Mouse (Mus musculus): ENCODE measurements at regions not wholly inside any gene's neighbourhood (a gene's known extent, or its start where the extent isn't known, plus 50 kb on each side); places are given as distances from the start of the nearest gene placed in this dataset.

DNA sequence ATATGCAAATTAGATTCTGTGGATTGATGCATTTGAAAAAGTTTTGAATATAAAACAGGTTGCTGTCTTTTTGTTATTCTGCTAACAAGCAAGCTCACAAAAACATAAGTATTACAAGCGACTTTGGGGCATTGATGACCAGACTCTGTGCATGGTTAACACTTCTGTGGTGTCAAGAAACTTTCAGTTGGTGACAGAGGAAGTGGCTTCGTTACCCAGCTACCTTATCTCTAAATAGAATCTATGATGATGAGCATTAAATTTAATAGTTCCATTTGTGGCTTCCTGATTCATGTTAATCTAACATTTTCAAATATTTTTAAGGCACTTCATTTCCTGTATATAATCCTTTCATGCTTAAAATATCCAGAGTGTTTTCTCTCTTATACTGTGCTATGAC is 100.8 kb downstream of the Tm2d1 start:
- no peak overlapping the region for H3K27ac ChIP-seq (replicated peaks; ENCODE audit: low read depth, low read length)
- no peaks in the 10 kb centered on the region for H3K4me1 ChIP-seq (ENCODE audit: control insufficient read depth, insufficient read depth, insufficient read length, low read length)
- H3K4me3 ChIP-seq (ENCODE audit: insufficient read depth, low read depth, low read length): no peak overlapping the region

DNA sequence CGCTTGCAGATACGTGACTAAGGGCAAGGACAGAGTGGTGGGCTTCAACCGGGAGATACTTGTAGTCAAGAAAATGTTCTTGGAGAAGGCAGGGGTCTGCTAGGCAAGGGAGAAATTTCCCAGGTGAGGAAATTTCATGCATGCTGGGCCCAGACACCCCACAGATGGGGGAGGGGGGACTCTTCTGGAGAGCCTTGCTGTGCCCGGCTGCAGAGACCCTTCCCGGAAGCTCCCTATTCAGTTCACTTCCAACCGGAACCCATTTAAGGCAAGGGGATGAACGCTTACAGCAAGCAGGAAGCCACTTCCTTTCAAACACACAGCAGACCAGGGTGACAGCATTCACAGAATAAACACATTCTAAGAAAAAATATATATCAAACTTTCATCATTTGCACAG is 124.8 kb downstream of the Tm2d1 start:
- peaks cover 4% of the 10 kb centered on the region for H3K4me1 ChIP-seq (ENCODE audit: control insufficient read depth, insufficient read depth, insufficient read length, low read length)
- 0 out of 2 replicates have a peak overlapping the region, but pooled peaks have one; percentile 36 for H3K27ac ChIP-seq (replicated peaks; ENCODE audit: low read depth, low read length)
- H3K4me3 ChIP-seq (ENCODE audit: insufficient read depth, low read depth, low read length): no peak overlapping the region

DNA sequence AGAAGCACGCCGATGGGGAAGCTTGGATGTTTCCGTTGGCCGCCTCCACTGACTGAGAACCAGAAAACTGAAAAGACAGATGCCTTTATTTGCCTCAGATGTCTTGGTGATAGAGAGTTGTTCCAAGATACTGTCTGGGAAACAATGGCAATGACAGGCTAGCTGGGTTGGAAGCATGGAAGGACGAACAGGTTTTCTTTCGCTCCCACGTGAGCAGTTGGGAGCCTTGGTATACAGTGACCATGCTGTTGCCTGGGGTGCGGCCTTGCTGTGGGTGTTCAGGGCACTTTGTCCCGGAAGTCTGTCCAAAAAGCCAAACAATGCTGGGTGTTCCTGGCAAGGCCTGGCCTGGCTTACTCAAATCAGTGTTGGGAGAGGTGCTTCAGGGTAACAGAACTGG is 125.4 kb downstream of the Tm2d1 start:
- Histone ChIP-seq H3K4me3 (ENCODE audit: insufficient read depth, low read depth, low read length) (no peak overlapping the region), H3K4me1 (ENCODE audit: control insufficient read depth, insufficient read depth, insufficient read length, low read length) (peaks cover 4% of the 10 kb centered on the region), H3K27ac (replicated peaks; ENCODE audit: low read depth, low read length) (peak overlapping the region; percentile 53; the same call in 1 of the 2 replicates)

DNA sequence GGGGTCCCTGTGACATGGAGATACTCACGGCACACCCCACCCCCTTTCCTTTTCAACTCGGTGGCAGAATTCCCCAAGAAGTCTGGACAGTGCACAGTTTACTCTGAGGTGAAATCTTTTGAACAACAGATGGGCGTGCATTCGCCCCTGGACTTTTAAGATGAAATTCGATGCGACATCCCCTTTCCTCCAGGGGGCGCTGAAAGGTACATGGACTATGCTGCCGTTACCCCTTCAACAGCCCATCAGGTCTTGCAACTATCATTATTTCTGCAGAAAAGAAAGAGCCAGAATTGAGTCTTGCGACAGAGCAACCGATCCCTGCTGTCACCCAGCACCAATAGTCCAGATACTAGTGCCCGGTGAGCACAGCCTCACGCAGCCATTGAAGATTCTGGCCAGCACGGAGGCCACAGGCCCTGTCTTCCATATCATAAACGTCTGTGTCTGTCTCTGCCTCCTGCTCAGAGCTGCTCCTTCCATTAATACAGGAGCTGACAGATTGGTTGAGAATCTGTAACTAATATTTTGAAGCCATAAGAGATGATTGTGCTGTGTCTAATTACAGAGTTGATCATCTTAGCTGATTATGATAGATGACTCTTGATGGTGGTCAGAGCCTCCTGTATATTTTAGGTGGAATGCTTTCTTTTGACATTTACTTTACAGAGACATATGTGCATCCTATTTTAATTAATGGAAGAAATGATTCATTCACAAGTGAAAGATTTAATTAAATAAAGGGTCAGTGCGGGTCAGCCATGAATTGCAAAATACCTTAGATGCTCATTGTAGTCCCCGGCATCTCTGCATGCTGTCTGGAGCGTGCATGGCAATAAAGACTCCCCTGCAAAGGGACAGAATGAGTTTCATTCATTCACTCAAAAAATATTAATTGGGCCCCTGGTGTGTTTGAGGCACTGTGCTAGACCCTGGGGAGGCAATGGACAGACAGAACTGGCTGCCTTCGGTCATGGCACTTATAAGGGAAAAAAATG is 128.0 kb downstream of the Tm2d1 start:
- H3K4me1 ChIP-seq (ENCODE audit: control insufficient read depth, insufficient read depth, insufficient read length, low read length): peaks cover 4% of the 10 kb centered on the region
- H3K4me3 ChIP-seq (ENCODE audit: insufficient read depth, low read depth, low read length): no peak overlapping the region
- no peak overlapping the region for H3K27ac ChIP-seq (replicated peaks; ENCODE audit: low read depth, low read length)

DNA sequence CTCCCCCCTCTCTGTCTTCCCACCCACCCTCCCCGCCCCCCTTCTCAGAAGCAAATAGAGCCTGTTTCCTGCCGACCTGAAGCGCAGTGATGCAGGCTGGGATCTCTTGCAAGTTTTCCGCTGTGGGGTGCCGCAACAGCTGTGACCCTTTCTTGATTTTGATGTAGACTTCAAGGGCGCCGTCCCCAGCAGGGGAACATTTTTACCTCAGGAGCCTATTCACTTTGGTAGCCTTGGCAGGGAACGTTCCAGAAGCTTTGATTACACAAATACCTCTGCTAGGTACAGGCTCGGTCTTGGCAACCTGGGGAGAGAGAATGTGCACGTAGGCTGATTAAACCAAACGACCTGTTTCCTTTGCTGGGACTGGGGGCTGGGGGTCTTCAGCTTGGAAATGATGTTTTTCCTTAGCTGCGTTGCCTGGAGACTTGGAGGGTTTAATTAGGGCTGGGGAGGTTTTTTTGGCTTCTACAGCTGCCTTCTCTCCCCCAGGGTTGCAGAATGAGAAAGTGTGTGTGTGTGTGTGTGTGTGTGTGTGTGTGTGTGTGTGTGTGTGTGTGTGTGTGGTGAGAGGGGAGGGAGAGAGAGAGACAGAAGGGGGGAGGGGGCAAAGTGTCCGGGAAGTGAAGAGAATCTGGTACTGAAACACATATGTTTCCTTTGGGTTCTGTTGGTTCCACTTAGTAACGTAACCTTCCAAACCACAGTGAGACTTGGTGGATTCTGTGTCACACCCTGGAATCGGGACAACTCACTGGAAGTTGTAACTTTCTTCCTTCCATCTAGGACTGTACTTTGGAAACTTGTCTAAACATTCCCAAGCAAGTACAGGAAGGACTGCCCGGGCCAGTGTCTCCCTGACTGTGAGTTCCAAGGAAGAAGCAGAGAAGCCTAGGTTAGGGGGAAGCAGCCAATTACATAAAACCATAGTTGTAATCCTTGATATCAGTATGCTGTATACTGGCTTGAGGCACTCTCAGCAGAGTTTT is 138.9 kb downstream of the Tm2d1 start:
- H3K27ac ChIP-seq (replicated peaks; ENCODE audit: low read depth, low read length): no peak overlapping the region
- no peaks in the 10 kb centered on the region for H3K4me1 ChIP-seq (ENCODE audit: control insufficient read depth, insufficient read depth, insufficient read length, low read length)
- H3K4me3 ChIP-seq (ENCODE audit: insufficient read depth, low read depth, low read length): peak overlapping the region; percentile 12; the same call in 1 of the 2 replicates

DNA sequence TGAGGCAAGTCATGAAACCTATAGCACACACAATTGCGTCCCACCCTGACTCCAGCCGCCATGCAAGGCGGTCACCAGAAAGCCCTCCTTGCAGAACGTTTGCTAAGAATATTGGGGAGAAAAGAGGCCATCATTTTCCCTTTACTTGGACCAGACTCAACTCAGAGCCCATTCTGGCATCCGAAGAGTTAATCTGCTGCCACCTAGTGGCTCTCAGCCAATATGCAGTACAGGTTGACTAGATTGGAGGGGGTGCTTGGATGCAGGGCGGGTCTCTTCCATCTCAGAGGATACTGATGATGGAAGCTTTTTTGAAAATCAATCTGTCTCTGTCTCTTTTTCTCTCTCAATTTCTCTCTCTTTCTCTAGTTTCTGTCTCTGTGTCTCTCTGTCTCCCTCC is 139.6 kb downstream of the Tm2d1 start:
- Histone ChIP-seq H3K4me1 (ENCODE audit: control insufficient read depth, insufficient read depth, insufficient read length, low read length) (no peaks in the 10 kb centered on the region), H3K27ac (replicated peaks; ENCODE audit: low read depth, low read length) (no peak overlapping the region), H3K4me3 (ENCODE audit: insufficient read depth, low read depth, low read length) (no peak overlapping the region)

DNA sequence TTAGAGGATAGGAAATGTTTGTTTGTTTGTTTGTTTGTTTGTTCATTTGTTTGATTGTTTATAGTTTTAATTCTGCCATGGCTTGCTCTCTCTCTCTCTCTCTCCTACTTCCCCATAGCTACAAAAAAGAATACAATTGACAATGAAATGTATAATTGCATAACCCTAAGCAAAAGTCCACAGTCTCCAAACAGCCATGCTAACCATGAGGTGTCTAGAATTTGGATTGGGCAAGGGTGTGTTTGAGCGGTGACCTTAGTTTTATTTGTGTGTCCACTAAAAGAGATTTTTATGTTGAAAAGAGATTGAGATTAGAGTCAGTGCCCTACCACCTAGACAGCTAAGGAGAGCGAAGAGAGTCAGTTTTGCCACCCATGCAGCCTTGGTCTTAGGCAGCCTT is 141.2 kb downstream of the Tm2d1 start:
- Histone ChIP-seq H3K4me3 (ENCODE audit: insufficient read depth, low read depth, low read length) (no peak overlapping the region), H3K27ac (replicated peaks; ENCODE audit: low read depth, low read length) (no peak overlapping the region), H3K4me1 (ENCODE audit: control insufficient read depth, insufficient read depth, insufficient read length, low read length) (no peaks in the 10 kb centered on the region)

DNA sequence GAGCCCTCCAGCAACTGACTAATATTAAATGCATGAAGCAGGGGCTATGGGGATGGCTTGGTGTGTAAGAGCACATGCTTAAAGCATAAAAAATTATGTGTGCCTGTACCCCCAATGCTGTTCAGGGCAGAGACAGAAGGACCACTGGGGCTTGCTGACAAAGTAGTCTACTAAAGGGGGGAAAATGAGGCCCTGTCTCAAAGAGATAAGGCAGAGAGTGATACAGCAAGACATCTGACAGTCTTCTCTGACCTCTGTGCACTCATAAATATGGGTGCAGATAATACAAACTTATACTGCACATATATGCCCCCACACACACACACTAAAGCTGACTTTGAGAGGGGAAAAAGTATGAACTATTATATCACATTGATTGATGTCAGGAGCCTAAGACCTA is 142.8 kb downstream of the Tm2d1 start:
- Histone ChIP-seq H3K4me3 (ENCODE audit: insufficient read depth, low read depth, low read length) (no peak overlapping the region), H3K4me1 (ENCODE audit: control insufficient read depth, insufficient read depth, insufficient read length, low read length) (no peaks in the 10 kb centered on the region), H3K27ac (replicated peaks; ENCODE audit: low read depth, low read length) (no peak overlapping the region)

DNA sequence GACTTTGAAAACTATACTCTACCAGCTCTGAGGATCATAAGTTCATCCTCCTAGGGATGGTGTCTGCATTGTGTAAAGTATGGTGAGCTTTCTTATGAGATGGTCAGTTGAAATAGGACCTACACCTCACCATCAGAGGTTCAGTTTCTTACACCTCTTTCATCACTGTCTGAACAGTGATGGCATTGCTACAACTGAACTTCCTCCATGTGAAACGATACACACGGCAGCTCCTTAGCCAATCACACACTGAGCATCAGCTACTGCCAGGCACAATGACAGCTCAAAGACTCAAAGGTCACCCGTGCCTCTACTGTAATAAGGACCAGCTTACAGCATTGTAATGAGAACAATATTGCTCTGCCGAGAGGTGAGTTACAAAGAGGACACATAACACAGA is 145.0 kb downstream of the Tm2d1 start:
- Histone ChIP-seq H3K4me1 (ENCODE audit: control insufficient read depth, insufficient read depth, insufficient read length, low read length) (no peaks in the 10 kb centered on the region), H3K4me3 (ENCODE audit: insufficient read depth, low read depth, low read length) (no peak overlapping the region), H3K27ac (replicated peaks; ENCODE audit: low read depth, low read length) (no peak overlapping the region)

DNA sequence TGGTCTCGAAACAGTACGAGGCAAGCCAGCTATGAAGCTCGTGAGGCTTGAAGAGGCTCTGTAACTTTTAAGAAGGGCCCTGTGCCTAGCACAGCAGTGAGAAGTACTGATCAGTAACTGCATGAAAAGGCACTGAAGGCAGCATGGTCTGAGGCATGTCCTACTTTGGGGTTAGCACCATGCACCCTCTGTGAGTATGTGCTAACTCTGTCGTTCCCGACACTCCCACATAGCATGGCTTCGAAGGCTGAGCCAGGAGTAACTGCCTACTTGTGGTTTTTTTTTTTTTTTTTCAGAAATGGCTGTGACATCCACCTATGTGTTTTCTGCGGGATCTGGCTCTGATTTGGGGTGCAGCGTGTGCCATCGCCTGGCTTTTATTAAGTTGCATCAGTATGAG is 145.6 kb downstream of the Tm2d1 start:
- H3K27ac ChIP-seq (replicated peaks; ENCODE audit: low read depth, low read length): no peak overlapping the region

DNA sequence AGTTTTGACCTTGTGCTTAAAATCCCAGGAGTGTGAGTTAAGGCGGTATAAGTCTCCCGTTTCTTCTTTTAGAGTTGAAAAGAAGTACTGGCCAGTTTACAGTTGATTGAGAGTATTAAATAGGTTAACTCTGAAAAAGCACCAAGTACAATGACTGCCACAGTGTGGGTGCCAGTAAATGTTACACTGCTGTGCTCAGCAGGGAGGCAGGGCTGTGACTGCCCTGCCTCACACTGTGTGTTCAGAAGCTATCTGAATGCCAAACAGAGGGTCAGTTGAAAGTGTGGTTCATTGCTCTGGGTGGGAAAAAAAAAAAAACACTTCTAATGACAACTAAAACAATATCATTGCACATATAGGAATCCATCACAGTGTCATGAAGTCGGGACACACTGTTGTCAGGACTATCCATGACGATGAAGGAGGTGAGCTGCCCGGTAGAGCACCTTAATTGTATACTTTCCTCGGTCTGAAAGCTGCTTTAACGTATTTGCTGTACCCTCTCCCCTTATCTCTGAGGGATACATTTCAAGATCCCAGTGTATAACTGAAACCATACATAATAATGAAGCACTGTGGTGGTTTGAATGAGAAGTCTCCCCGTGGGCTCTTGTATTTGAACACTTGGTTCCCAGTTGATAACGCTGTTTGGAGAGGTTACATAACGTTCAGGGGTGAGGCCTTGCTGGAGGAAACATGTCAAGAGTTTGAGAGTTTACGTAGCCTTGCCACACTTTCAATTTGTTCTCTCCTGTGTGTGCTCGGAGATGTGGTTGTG is 146.9 kb downstream of the Tm2d1 start:
- peak overlapping the region; percentile 27; the same call in 1 of the 2 replicates for H3K4me3 ChIP-seq (ENCODE audit: insufficient read depth, low read depth, low read length)
- H3K27ac ChIP-seq (replicated peaks; ENCODE audit: low read depth, low read length): no peak overlapping the region
- no peaks in the 10 kb centered on the region for H3K4me1 ChIP-seq (ENCODE audit: control insufficient read depth, insufficient read depth, insufficient read length, low read length)

More for the DNA sequence above, 145.6 kb downstream of the Tm2d1 start:
- H3K4me3 ChIP-seq (ENCODE audit: insufficient read depth, low read depth, low read length): no peak overlapping the region
- no peaks in the 10 kb centered on the region for H3K4me1 ChIP-seq (ENCODE audit: control insufficient read depth, insufficient read depth, insufficient read length, low read length)

DNA sequence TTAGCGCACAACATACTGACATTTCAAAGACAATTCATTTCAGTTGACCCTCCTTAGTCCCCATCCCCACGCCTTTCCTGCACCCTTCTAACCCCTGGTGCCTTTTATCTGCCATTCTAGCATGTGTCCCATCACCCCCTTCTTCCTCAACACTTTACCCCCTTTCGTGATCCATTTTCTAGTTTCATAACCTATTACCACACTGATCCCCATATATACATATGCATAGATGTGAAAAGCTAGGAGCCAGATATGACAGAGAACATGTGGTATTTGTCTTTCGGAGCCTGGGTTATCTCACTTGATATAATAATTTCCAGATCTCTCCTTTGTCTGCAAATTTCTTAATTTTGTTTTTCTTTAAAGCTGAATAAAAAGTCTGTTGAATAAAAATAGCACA is 154.9 kb downstream of the Tm2d1 start:
- H3K27ac ChIP-seq (replicated peaks; ENCODE audit: low read depth, low read length): no peak overlapping the region

DNA sequence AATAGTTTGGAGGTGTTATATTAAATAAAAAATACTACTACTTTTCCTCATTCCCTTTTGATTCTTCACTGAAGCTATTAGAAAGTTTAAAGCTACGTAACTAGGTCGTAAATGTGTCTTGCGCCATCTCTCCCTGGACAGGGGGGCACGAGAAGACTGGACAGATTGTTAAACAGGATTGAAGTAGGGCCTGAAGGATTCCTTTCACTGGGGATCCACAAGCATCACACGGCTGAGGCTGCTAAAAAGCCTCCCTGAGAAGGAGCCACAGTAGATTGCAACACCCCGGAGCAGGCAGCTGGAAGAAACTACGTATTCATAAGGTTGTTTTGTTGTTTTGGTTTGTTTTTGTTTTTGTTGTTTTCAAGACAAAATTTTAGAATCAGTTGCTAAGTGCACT is 158.7 kb downstream of the Tm2d1 start:
- H3K27ac ChIP-seq (replicated peaks; ENCODE audit: low read depth, low read length): no peak overlapping the region

More for the DNA sequence above, 154.9 kb downstream of the Tm2d1 start:
- no peaks in the 10 kb centered on the region for H3K4me1 ChIP-seq (ENCODE audit: control insufficient read depth, insufficient read depth, insufficient read length, low read length)
- no peak overlapping the region for H3K4me3 ChIP-seq (ENCODE audit: insufficient read depth, low read depth, low read length)

DNA sequence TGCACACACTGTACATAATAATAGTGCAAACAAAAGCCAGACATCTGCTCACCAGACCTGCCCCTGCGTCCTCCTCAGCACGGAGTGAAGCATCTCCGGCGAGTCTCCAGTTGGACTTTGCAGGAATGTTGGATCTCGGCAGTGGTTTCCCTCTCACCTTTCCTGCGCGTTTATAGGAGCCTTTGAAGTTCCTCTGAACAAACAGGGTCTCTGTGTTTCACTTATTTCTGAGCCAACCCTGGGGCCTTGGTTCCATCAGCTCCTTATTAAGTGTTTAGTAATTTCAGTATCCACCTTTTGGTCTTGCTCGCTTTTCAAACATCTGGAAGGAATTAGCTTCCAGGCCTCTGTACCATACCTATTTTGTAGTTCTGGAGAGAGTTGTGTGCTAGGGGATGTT is 159.7 kb downstream of the Tm2d1 start:
- no peaks in the 10 kb centered on the region for H3K4me1 ChIP-seq (ENCODE audit: control insufficient read depth, insufficient read depth, insufficient read length, low read length)
- no peak overlapping the region for H3K4me3 ChIP-seq (ENCODE audit: insufficient read depth, low read depth, low read length)
- no peak overlapping the region for H3K27ac ChIP-seq (replicated peaks; ENCODE audit: low read depth, low read length)

More for the DNA sequence above, 158.7 kb downstream of the Tm2d1 start:
- Histone ChIP-seq H3K4me1 (ENCODE audit: control insufficient read depth, insufficient read depth, insufficient read length, low read length) (no peaks in the 10 kb centered on the region), H3K4me3 (ENCODE audit: insufficient read depth, low read depth, low read length) (no peak overlapping the region)

Data from brown adipose tissue, adult 24 weeks (tissue).